Comparison of ENCODE assay signal across 10 mouse cellular contexts in the genomic region with DNA sequence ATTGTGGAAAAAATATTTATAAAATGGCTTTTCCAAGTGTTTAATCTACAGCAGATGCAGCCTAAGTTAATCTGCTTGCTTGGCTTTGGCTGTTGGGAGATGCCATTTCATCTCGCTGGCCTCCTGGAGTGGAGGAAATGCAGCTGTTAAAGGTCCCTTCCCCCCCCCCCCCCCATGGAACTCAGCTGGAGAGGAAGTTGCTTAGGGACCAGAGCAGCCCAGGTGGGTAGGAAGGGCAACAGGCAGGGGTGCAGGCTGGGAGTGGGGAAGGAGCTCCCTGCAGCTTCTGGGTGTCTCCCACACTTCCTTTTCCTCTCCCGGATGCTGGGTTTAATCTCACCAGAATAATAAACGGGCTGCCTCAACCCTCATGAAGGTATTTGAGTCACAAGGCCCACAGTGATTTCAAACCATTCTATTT.
DNase-seq lines count a peak whose midpoint lies in the region; ATAC-seq and TF ChIP-seq lines count a peak whose summit lies in the region.
"Had no signal": no experiment of that assay in that cellular context is flagged by ENCODE, and none has a peak within 500 bp of the region (broad histone marks: within the 10 kb centered on the region; RNA-seq: fewer than 3 reads in every experiment).

No protein-coding gene starts in this region.

- peak; percentile 32 for ATAC-seq in lung, embryonic 14.5 days (ENCODE audit: insufficient read depth)
- ATAC-seq in activated CD4-positive, CD25-positive, alpha-beta regulatory T cell, adult 4 months, result peak; percentile 29
- peak; percentile 33 for ATAC-seq in granulocyte monocyte progenitor cell, adult 5-6 weeks (replicated peaks; ENCODE audit: poor library complexity, severe bottlenecking)
- peak; percentile 29; the same call in 1 of the 2 replicates for ATAC-seq in limb, embryonic 14.5 days (ENCODE audit: low FRiP score, low read depth)
- ATAC-seq: forebrain, embryonic 16.5 days had no signal

- peak overlapping the region; percentile 21; the same call in 1 of the 2 replicates for H3K27ac ChIP-seq in lung, embryonic 14.5 days (ENCODE audit: low read depth)
- H3K27ac ChIP-seq in limb, embryonic 14.5 days (replicated peaks; ENCODE audit: low read depth, low read length), result peak overlapping the region; percentile 75; the same call in 1 of the 2 replicates

- DNase-seq in lung, embryonic 14.5 days, result peak; percentile 54
- DNase-seq in lung, postnatal 25 days (ENCODE audit: low spot score), result no peak
- DNase-seq in limb, embryonic 14.5 days (ENCODE audit: low spot score), result peak; percentile 44
- no peak for DNase-seq in retina, embryonic 14.5 days (ENCODE audit: low spot score)
- DNase-seq in spleen, adult 18-20 months, result no peak
- no peak for DNase-seq in cerebellum, postnatal 25 days
- DNase-seq: liver had no signal

- no peak overlapping the region for H3K4me3 ChIP-seq in lung, embryonic 14.5 days (ENCODE audit: low read depth, low read length)
- H3K4me3 ChIP-seq in limb, embryonic 14.5 days (replicated peaks; ENCODE audit: low read length), result no peak overlapping the region

- TF ChIP-seq CTCF in lung, embryonic 14.5 days (IDR thresholded peaks at IDR 0.05; ENCODE audit: low read depth), result no peak

- no peak for TF ChIP-seq POLR2A in limb, embryonic 14.5 days (IDR thresholded peaks at IDR 0.05; ENCODE audit: borderline replicate concordance, extremely low read depth, insufficient read depth, insufficient read length)

- no peaks in the 10 kb centered on the region for H3K27me3 ChIP-seq in lung, embryonic 14.5 days (ENCODE audit: insufficient read depth, low read length)
- no peaks in the 10 kb centered on the region for H3K27me3 ChIP-seq in limb, embryonic 14.5 days (ENCODE audit: control insufficient read depth, insufficient read depth, low read length)

- WGBS in lung, embryonic 14.5 days, result 30% methylated on average over 3 of the region's 3 CpGs
- WGBS in limb, embryonic 14.5 days, result 31% methylated on average over 3 of the region's 3 CpGs

- H3K9ac ChIP-seq in lung, embryonic 14.5 days, result no peak overlapping the region
- H3K9ac ChIP-seq in limb, embryonic 14.5 days (ENCODE audit: low read depth, low read length, severe bottlenecking), result no peak overlapping the region

- no peaks in the 10 kb centered on the region for H3K9me3 ChIP-seq in lung, embryonic 14.5 days (ENCODE audit: low read depth, low read length)
- H3K9me3 ChIP-seq in limb, embryonic 14.5 days (ENCODE audit: control insufficient read depth, low read length), result no peaks in the 10 kb centered on the region

- H3K4me1 ChIP-seq in lung, embryonic 14.5 days (ENCODE audit: insufficient read depth), result peaks cover 10% of the 10 kb centered on the region; the same call in 1 of the 2 replicates
- peaks cover 41% of the 10 kb centered on the region for H3K4me1 ChIP-seq in limb, embryonic 14.5 days (ENCODE audit: control insufficient read depth, insufficient read depth, low read length)

- no peaks in the 10 kb centered on the region for H3K36me3 ChIP-seq in lung, embryonic 14.5 days (ENCODE audit: insufficient read depth)
- no peaks in the 10 kb centered on the region for H3K36me3 ChIP-seq in limb, embryonic 14.5 days (ENCODE audit: control insufficient read depth, insufficient read depth, low read length)

- no peak overlapping the region for H3K4me2 ChIP-seq in lung, embryonic 14.5 days
- no peak overlapping the region for H3K4me2 ChIP-seq in limb, embryonic 14.5 days (replicated peaks; ENCODE audit: low read depth, low read length, severe bottlenecking)

Comparison
In these comparisons a context has a peak if more than half of its experiments do, and no peak if none do; other contexts are left out.
1. DNase-seq: peak in lung, embryonic 14.5 days (single experiment) and limb, embryonic 14.5 days (single experiment); none in lung, postnatal 25 days (single experiment), retina, embryonic 14.5 days (single experiment), spleen, adult 18-20 months (0 of 2) and cerebellum, postnatal 25 days (0 of 2).
2. Peak in every context shown above with its lines, with median percentiles within 50 percentile points of each other: ATAC-seq.